Mouse (Mus musculus) lung, adult 2 months (tissue): ENCODE results near the gene Raet1e.

Experiments used
- CTCF ChIP-seq: fragments of 200-500 bp; IDR thresholded peaks from 2 replicates; pipeline ENCODE4 v1.5.1; 2011; ENCODE audit warnings: mild to moderate bottlenecking, low read length, control low read depth; ENCODE audit not compliant: insufficient read depth
- POLR2A ChIP-seq: fragments of 200-500 bp; IDR thresholded peaks from 2 replicates; pipeline ENCODE4 v1.6.1; 2011; ENCODE audit warnings: low read depth, mild to moderate bottlenecking, control low read depth, low read length, borderline replicate concordance; ENCODE audit errors: extremely low read depth

DNA sequence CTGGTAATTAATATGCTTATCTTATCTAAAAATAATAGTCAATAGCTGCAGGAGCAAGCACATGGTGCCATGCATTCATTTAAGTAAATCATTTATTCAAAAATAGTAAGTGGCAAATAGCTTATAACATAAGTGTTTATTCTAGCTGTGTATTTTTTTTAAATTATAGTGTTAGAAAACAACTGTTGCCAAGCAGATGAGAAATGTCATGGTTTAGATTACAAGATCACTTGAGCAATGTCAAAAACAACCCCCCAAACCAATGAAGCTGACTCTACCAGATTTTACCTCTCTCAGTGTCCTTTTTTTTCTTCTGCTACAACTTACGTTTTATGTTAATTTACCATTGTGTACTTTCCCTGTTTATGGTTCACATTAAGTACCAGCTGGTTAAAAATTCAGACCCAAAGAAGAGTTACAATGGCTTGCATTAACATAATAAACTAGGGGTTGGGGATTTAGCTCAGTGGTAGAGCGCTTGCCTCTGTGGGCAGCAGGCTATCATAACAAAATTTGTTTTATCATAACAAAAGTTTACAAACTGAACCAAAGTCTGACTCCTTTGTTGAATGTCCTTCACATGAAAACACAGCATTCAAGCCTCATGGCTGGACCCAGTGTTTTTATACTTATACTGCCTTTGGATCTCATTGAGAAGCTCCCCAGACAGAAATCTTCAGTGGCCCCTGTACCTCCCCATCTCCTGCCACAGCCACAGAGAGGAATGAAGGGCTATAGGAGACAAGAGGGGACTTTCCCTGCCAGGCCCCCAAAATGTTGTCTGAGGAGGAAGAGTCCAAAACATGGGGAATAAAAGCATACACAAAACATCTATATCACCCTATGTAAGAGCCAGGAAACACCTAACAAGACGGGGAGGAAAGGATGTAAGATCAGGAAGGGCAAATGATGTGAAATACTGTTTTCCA lies 3.2 kb upstream of the Raet1e start:
- TF ChIP-seq CTCF (no peak), POLR2A (no peak)
